Mouse (Mus musculus): ENCODE measurements around the gene Lamc1.

The Lamc1 gene

GRCm38 (mm10) chr1:153197316-153197850 is 135.2 kb downstream of the Lamc1 start:
- intact Hi-C loops (cut with DNase I), result no loop called here

- intact Hi-C loops (cut with DNase I), result no loop called here
Observed at GRCm38 (mm10) chr1:153192945-153193344, 139.6 kb downstream of the Lamc1 start.

- intact Hi-C loops (cut with DNase I), result no loop called here
Observed at GRCm38 (mm10) chr1:153192379-153192778, 140.2 kb downstream of the Lamc1 start.

- intact Hi-C loops (cut with DNase I), result no loop called here
Observed at GRCm38 (mm10) chr1:153191943-153192329, 140.7 kb downstream of the Lamc1 start.

- intact Hi-C loops (cut with DNase I), result no loop called here
Observed at GRCm38 (mm10) chr1:153191237-153191942, 141.2 kb downstream of the Lamc1 start.

GRCm38 (mm10) chr1:153188081-153188480 is 144.5 kb downstream of the Lamc1 start:
- intact Hi-C loops (cut with DNase I), result no loop called here

- intact Hi-C loops (cut with DNase I), result no loop called here
Observed at GRCm38 (mm10) chr1:153185828-153186803, 146.5 kb downstream of the Lamc1 start, which contains the start of gene Lamc2. Gene Lamc2 (minus strand): TSS chr1:153186447.

- intact Hi-C loops (cut with DNase I), result no loop called here
Observed at GRCm38 (mm10) chr1:153180586-153181289, 151.8 kb downstream of the Lamc1 start.

GRCm38 (mm10) chr1:153180160-153180559 is 152.4 kb downstream of the Lamc1 start:
- intact Hi-C loops (cut with DNase I), result no loop called here

- intact Hi-C loops (cut with DNase I), result no loop called here
Observed at GRCm38 (mm10) chr1:153174801-153175200, 157.8 kb downstream of the Lamc1 start.

- intact Hi-C loops (cut with DNase I), result no loop called here
Observed at GRCm38 (mm10) chr1:153173276-153173675, 159.3 kb downstream of the Lamc1 start.

- intact Hi-C loops (cut with DNase I), result no loop called here
Observed at GRCm38 (mm10) chr1:153172291-153172731, 160.3 kb downstream of the Lamc1 start.

- intact Hi-C loops (cut with DNase I), result no loop called here
Observed at GRCm38 (mm10) chr1:153171011-153171410, 161.6 kb downstream of the Lamc1 start.

All from adrenal gland (tissue).